Mouse (Mus musculus): ENCODE data around the gene Rai14.

- TF ChIP-seq CTCF (IDR thresholded peaks at IDR 0.05; ENCODE audit: low read depth) (peak; percentile 80), EP300 (IDR thresholded peaks at IDR 0.05; ENCODE audit: low read depth) (no peak)
Measured at GRCm38 (mm10) chr15:10583408-10583807, 131.0 kb downstream of the Rai14 start.

Measured in liver, postnatal 0 days (tissue).